Mouse (Mus musculus): ENCODE measurements at regions not wholly inside any gene's neighbourhood (a gene's known extent, or its start where the extent isn't known, plus 50 kb on each side); places are given as distances from the start of the nearest gene placed in this dataset.
"Not testable (repeated sequence)": the region's sequence is repeated elsewhere in the genome, so short reads cannot be mapped to it uniquely, and the experiment has no call there.

DNA sequence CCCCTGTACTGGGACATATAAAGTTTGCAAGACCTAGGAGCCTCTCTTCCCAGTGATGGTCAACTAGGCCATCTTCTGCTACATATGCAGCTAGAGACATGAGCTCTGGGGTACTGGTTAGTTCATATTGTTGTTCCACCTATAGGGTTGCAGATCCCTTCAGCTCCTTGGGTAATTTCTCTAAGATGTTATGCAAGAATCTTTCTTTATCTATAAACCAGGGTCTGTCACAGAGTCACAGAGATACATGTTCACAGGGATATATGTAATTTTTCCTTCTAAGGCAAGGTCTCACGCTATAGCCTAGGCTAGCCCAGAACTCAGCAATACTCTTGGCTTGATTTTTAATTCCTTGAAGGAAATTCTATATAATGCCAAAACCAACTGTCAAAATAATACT lies 56.9 kb downstream of the Zfp36l1 start:
- DNase-seq (ENCODE audit: low read depth): not testable (repeated sequence)

DNA sequence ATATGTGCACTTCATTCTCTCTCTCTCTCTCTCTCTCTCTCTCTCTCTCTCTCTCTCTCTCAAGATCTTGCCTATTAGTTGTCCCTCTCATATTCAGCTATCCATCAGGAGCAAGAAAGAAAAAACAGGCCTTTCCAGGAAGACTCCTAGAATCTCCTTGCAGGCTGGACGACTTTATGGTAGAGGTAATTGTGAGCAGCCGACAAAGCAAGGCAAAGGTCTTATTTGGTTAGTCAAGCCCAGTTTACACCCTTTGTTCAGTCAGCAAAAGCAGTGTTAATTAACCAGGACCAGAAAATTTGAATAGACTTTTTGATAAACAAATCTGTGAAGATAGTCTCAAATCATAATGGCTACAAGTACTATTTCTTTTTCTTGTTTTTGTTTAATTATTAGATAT lies 57.4 kb downstream of the Zfp36l1 start:
- DNase-seq (ENCODE audit: low read depth): no peak

DNA sequence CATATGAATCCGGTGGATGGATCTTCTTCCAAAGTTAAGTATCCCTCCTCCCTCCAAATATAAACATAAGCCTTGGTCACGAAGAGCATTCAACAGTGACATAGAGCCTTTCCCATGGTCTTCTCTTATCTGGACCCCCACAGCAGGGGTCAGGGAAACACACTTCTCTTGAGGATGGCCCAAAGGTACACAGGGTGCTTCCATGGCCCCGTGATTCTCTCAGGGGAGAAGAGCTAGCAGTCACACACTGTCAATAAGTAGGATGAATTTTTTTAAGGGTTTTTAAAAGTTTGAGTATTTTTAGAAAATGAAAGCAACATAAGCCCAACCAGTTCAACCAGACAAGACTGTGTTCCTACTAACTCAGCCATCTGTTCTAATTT lies 58.2 kb downstream of the Zfp36l1 start:
- DNase-seq (ENCODE audit: low read depth): no peak

DNA sequence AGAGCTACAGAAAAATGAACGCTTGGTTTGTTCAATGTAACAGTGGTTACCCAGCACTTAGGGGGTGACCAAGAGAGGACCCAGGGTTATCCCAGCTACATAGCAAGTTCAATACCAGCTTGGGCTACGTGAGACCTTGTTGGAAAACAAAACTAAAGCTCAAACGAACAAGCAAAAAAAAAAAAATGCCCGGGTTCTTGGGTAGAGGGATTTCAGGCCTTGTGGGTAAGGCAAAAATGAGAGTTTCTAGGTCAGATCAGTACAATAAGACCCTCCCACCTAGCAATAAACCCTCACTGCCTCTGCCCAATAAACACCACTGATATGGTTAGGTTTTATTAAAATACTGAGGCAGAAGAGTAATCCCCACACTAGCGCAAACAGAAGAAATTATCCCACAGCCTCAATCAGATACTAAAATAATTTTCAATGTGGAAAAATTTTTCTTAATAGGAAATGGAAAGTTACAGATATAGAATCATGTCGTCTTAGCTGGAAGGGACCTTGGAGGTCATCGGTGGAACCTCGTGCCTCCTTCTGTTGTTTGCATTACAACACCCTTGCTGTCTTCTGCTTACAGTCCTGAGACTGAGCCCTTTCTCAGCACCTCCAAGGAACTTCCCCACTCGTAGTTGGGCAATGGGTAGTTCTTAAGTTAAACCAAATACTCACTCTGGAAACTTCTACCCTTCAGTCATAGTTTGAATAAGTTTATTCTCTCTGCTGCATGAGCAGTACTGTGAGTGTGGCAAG lies 58.7 kb downstream of the Zfp36l1 start:
- DNase-seq (ENCODE audit: low read depth): no peak

DNA sequence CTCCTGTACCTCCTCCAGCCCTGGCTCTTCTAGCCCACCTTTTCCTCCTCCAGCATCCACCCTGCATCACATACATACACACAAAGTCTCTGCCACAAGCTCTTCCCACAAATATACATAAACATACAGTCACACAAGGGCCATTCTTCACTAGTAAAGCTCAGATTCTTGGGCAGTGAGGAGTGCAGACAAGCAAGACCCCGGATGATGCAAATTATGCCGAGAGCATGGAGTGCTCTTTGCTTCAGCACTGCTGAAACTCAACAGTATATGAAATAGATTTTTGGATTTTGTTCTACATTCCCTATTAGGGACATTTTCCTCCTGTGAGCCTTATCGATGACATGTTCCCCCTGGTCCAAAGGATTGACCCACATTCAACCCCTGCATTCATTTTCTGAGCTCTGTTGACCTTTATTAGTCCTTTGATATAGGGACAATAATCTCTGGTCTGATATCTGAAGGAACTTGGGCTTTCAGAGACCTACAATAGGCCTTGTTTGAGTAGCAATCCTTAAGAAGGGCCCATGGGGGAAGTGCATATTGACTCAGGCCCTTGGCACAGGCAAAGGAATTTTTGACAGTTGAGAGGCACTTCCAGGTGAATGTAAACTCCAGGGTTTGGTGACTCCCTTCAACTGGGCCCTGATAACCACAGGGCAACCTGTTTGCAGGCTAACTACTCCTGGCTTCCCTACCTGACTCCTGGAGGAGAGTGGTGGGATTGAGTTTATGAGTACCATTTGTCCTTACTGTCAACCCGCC lies 64.4 kb downstream of the Zfp36l1 start:
- no peak for DNase-seq (ENCODE audit: low read depth)

DNA sequence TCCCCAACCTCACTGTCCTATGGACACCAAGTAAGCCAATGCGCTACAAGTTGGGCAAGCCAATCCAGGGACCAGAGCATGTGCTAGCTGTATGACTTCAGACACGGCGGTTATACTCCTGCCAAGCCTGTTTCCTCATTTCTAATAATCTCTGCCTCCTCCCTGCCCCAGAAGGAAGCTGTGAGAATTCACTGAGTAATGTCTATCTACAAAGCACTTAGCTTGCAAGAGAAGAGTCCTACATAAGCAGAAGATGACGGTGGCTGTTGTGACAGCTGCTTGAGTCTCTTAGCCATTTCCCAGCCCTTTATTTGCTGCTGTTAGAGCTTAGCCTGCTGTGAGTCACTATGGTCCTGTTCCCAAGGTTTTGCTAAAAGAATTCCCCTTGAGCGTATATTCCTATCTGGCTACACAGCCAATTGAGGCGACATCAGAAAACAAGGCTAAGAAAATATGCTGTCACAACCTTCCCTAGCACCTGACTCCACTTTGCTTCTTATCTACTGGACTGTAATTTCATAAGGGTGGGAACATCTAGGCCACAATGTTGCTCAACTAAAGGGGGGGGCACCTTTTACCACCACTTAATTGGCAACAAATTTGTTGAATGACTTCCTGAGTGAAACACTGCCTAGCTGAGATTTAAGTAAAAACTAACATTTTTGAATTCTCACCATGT lies 66.0 kb downstream of the Zfp36l1 start:
- no peak for DNase-seq (ENCODE audit: low read depth)

DNA sequence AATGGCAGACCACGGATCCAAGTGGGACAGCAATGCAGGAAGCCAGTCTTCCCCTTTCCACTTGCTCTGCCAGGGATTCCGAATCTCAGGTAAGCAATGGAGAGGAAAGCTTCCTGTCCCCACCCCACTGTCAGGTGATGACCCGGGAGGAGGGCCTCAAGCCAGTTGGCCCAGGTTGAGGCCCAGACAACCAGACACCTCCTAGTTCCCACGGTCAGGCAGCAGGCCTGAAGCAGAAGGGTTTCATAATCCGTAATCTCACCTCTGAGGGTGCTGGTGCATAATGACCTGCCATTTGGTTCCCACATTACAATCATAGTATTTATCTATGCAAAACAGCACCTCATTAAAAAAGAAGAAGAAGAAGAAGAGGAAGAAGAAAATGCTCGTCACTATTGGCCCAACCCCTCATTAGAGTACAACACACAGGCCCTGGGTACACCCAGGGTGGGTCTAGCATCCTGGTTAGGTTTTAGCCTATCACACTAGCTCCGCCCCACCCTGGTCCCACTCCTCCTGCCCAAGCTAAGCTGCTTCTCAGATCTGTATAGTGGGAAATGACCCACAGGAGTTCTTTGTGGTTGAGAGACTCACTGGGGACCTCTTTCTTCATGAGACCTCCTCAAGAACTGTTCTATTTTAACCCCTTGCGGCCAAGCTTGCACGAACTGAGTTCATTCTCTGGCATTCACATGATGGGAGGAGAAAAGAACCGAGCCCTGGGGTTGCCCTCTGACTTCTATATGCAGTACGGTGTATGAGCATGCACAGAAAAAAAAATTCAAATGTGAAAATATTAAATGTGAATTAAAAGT lies 71.1 kb downstream of the Zfp36l1 start:
- no peak for DNase-seq (ENCODE audit: low read depth)

DNA sequence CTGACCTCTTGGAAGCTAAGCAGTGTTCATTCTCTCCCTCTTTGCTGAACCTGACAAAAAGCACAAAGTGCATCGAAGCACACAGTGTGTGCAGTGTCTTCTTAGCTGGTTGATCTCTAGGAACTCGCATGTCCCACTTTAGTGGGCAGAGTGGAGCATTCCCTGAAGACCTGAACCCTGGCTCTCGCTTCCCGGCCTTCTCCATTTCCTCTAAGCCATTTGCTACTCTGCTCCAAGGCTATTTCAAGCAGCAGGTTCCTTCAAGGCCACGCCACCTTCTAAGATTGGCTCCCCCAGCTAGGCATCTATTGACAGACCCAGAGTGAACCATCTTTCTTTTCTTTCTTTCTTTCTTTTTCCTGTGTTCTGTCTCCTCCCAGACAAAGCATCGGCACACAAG lies 71.8 kb downstream of the Zfp36l1 start:
- no peak for DNase-seq (ENCODE audit: low read depth)

DNA sequence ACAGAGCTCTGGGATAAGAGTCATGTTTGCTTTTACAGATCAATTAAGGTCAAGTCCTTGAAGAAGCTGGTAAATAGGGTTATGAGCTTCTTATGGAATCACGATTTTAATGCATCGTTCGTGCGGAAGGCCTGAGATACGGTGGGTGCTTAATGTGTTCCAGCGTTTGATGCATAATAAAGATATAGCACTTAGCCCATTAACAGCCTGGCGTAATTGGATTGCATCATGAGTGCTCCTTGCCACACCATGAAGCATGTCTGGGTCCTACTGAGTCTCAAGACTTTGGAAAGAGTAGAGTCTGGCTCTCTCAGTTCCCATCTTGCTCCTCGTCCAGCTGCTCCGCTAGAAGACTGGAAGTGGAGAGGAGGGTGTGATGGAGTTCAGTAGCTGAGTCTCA lies 72.6 kb downstream of the Zfp36l1 start:
- DNase-seq (ENCODE audit: low read depth): no peak

DNA sequence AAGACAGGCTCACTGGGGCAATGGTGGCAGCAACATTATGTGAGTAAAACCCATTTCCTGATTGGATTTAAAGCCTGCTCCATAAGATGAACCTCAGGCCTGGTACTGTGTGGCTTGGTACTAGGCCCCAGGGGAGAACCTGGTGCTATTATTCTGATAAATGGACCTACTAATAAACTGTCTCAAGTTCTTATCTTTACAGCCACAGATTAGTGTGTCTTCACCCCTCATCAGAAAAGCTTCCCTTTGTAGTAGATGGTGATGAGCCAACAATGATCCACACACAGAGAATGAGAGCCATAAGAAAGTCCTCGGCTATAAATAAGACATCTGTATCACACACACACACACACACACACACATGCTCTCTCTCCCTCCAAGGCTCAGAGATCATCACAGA lies 73.7 kb downstream of the Zfp36l1 start:
- no peak for DNase-seq (ENCODE audit: low read depth)

DNA sequence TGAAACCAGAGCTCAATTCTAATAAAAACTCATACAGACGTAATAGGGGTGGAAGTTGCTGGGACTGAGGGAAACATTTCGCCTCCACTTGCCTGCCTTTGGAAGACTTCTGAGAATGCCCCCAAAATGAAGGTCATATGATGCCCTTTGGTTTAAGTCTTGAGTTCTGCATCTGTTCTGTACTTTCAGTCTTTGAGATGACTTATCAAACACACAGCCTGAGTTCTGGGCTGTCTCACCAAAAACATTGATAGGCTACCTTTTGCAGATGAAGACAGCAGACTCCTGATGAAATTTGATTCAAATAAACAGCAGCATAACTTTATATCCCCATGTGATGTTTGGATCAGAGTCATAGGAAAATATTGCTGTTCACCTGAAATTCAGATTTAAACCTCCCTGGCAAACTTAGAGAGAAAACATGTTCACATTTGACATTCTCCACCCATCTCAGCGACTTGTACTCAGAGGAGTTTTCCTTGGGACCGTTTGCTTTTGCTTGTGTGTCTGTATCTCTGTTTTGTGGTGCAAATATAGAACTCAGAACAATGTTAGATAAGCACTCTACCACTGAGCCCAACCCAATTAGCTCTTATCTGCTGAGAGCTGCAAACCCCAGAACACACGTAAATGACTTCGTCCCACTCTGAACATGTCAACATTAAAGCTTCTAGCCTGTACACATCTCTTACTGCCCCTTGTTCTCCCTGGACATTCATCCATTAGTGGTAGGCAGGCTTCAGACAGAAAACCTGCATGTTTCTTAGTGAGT lies 77.1 kb downstream of the Zfp36l1 start:
- DNase-seq (ENCODE audit: low read depth): peak; percentile 53

DNA sequence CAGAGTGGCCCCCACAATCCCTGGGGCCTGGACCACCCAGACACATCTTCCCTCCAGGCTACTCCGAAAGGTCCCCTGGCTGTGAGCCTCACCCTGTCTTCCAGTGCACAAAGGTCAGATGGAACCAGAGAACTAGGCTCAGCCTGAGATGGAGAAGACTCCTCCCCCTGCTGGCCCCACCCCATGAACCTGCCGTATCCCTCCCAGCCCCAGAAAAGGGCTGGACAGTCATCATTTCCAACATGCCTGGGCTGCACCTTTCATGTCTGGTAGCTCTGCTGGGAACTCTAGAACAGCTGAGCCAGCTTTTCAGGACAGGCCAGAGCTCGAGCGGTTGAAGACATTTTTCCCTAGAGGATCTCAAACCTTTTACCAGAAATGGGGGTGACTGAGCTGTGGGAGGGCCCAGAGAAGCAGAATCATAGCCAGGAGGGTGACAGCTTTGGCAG lies 77.8 kb downstream of the Zfp36l1 start:
- peak; percentile 41 for DNase-seq (ENCODE audit: low read depth)

DNA sequence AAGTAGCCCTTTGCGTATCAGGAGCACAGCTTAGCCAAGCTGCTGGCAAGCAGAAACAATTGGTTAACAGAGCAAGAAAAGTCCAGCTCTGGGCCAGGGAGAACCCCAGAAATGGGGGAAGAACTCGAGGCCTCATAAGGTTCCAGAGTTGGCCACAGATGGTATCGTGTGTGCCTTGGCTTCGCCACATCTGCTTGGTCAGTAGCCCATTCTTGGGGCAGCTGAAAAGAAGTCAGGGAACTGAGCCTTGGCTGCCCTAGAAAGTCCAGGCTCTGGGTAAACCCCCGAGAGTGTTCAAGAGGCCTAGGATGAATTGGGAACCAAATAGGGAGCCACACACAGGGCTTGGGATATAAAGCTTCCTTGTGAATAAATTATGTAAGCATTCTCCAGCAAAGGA lies 78.7 kb downstream of the Zfp36l1 start:
- no peak for DNase-seq (ENCODE audit: low read depth)

DNA sequence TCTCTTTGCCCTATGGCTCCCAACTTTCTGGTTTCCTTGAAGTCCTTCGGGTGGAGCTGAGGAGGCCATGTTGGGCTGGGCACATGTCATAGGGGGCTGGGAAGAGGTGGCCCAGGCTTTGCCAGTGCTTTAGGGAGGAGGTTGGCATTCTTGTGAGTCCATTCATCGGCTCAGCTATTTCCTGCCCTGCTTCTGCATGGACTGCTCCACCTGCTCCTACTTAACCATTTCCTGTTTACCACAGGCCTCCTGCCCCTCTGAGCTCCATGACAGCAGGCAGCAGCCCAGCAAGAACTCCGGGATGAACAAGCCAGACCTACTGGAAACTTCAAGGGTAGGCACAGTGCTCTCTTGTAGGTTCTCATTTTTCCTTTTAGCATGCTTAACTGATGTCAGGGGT lies 80.3 kb downstream of the Zfp36l1 start:
- DNase-seq (ENCODE audit: low read depth): no peak

DNA sequence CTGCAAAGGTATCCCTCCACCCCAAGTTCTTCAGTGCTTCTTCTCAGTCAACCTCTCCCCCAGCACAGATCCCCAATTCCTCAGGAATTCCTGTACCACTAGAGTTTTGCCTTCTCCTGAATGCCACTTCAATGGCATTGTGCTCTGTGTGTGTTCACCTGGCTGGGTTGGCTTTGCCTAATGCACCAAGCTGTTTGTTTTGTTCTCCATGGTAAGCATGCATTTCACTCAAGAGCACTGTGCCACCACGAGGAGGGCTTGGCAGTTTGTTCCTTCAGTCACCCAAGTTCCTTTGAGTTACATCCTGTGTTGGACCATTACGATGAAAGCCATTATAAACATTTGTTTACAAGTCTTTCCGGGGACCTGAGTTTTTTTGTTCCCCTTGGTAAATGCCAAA lies 84.5 kb downstream of the Zfp36l1 start:
- DNase-seq (ENCODE audit: low read depth): no peak

DNA sequence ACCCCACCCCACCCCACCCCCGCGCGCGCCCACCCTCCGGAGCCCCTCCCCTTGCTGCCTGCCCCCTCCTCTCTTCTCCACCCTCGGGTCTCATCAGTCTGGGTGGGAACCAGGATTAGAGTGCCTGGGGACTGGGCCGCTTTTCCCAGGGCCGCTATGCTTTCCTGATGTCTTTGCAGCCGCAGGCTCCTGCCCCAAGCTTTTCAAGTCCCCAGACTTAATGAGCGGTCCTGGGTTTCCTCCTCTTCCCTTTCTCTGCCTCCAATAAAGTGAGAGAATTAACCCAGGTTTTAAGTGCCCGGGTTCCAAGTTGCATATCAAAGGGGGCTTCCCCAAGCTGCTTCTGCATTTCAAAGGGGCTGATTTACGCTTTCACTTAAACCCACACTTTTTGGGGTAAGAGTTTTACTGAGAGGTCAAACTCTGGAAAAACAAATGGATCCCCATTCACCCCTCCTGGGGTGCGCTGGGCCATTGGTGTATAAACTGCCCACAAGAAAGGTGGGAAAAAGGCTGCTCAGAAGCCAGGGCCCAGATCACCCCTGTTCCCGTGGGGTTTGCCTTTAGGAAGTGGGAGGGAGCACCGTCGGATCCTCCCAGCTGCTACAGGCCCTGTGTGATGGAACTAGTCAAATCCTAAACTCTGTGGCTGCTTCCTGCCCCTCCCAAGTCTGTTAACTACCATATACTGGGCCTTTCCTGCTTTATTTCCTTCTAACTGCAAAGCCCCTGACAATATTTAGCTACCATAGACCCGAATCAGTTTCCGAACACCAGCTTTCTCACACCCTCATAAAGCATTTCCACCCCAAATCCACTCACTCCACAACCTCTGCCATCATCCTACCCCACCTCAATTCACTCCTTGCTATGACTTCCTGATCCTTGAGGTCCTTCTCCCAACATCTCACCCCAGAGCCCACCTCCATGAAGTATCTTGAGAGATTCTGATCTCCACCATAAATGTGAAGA lies 89.4 kb downstream of the Zfp36l1 start:
- DNase-seq (ENCODE audit: low read depth): no peak

DNA sequence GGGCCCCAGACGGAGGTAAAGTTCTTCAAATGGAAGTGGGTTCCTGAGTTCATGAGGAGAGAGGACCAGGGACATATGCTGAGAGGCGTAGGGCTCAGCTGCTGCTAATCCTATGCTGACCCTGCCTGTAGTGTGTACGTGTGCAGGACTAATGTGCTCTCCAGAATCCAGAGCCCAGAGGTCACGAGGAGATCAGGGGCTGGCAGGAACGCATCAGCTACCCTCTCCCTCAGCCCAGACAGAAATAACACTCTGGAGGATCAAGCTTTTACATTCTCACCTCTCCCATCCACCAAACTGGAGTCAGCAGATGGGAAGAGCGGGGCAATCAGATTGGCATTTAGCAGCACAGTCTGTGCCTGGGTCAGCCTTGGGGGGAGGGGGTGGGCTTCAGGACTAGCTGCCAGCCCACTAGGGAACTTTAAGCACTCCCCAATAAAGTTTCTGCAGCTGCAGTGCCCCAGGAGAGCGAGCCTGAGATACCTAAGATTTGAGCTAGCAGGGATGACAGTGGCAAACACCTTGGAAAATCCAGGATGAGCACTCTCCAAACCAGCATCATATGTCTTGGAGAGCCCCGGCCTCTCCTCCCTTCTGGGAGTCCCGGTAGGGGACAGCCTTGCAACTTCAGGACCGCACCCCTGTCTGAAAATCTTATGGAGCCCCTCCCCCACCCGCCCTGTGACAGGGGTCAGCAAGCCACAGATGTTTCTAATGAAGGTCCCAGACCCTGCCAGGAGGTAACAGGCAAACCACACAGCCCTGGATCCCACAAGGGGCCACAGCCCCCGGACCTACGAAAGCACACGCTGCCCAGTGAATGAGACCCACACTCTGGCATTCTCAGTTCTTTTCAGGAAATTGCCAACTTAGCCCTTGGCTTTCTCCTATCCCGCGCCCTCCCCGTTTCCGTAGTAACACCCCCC lies 90.4 kb downstream of the Zfp36l1 start:
- DNase-seq (ENCODE audit: low read depth): no peak

DNA sequence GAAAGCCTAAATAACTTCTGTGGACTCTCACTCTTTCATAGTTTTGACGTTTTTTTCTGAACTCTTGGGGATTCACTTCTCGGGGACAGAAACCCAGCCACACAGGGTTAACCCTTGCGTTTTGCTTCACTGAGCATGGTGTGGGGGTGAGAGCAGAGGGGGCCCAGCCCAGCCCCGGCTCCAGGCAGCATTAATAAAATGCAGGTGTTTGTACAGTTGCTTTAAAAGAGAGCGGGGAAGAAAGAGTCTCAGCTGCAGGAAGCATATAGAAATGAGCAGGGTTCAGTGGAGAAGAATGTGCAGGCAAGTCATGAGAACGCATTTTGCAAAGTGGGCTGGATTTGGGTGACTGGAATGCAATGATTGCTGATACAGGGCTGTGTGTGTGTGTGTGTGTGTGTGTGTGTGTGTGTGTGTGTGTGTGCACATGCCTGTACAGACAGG lies 91.8 kb downstream of the Zfp36l1 start:
- no peak for DNase-seq (ENCODE audit: low read depth)

DNA sequence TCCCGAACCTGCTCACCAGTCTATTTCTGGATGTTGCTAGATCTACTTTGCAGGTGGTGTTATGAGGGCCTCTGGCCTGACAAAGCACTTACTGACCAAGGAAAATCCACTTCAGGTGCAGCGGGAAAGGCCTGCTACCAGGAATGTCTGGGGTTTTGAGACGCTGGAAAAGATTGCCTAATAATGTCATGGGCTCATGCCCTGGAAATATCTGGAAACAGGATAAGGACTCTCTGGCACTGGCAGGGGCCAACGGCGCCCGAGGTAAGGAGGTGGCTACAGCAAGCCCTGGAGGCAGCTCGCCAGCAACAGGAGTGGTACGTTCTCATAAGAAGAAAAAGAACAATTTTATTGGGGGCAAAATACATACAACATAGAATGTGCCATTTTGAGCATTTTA lies 94.7 kb downstream of the Zfp36l1 start:
- DNase-seq (ENCODE audit: low read depth): no peak
